Mouse (Mus musculus) small intestine, adult 2 months (tissue): ENCODE data around the gene Card19. TPM values are rescaled to one million over a fixed set of nuclear protein-coding genes. Genes with fewer than 3 reads are reported as not detected.

Source experiments
- H3K27ac ChIP-seq: fragments of 200-500 bp; 2 replicates; pipeline ENCODE4 v1.5.1; 2012; ENCODE audit warnings: low read depth, low read length, control low read depth, inconsistent platforms; ENCODE audit not compliant: insufficient read depth
- H3K27me3 ChIP-seq: fragments of 200-500 bp; 2 replicates; pipeline ENCODE4 v1.6.1; 2012; ENCODE audit warnings: mild to moderate bottlenecking, moderate library complexity, low read length, inconsistent platforms; ENCODE audit not compliant: control insufficient read depth, insufficient read depth
- H3K36me3 ChIP-seq: fragments of 200-500 bp; 2 replicates; pipeline ENCODE4 v1.6.1; 2012; ENCODE audit warnings: mild to moderate bottlenecking, low read length, control low read depth, inconsistent platforms; ENCODE audit not compliant: control insufficient read depth, insufficient read depth
- H3K4me1 ChIP-seq: fragments of 200-500 bp; 2 replicates; pipeline ENCODE4 v1.6.1; 2012; ENCODE audit warnings: low read length, inconsistent platforms, mixed read lengths; ENCODE audit not compliant: control insufficient read depth, insufficient read depth, insufficient read length
- H3K4me3 ChIP-seq: fragments of 200-500 bp; 2 replicates; pipeline ENCODE4 v1.5.1; 2012; ENCODE audit warnings: low read depth, mild to moderate bottlenecking, control low read depth, inconsistent platforms, low read length, moderate library complexity
- CTCF ChIP-seq: fragments of 200-500 bp; IDR thresholded peaks from 2 replicates; pipeline ENCODE4 v1.5.1; 2012; ENCODE audit warnings: low read depth, mild to moderate bottlenecking, control low read depth, inconsistent platforms, low read length, moderate library complexity, mixed read lengths; ENCODE audit not compliant: insufficient replicate concordance, insufficient read length; ENCODE audit errors: extremely low read depth
- POLR2A ChIP-seq: fragments of 200-500 bp; IDR thresholded peaks from 2 replicates; pipeline ENCODE4 v1.6.1; 2012; ENCODE audit warnings: low read depth, mild to moderate bottlenecking, control low read depth, inconsistent platforms, low read length, moderate library complexity
- WGBS: fragments of 180-500 bp; shearing (Covaris S2); methylation state at CpG from one replicate; pipeline ENCODE4 v1.1.7; 2018; 5-methylcytosine and 5-hydroxymethylcytosine counted together
- polyA plus RNA-seq: library from polyadenylated mRNA; depleted of rRNA; stranded (reverse); fragments of >200 nt; gene quantifications from 2 replicates; pipeline ENCODE4 v1.2.3, GENCODE M21; 2012

The Card19 gene
- polyA plus RNA-seq, 1 experiment = 237 TPM

GRCm38 (mm10) chr13:49225159-49225558 is 9.3 kb upstream of the Card19 start:
- WGBS = 83% methylated on average over 3 of the region's 3 CpGs
- Histone ChIP-seq H3K27me3 (no peaks in the 10 kb centered on the region), H3K4me3 (no peak overlapping the region), H3K4me1 (no peaks in the 10 kb centered on the region), H3K27ac (no peak overlapping the region), H3K36me3 (no peaks in the 10 kb centered on the region)
- TF ChIP-seq POLR2A (no peak), CTCF (no peak)

GRCm38 (mm10) chr13:49224729-49225128 is 8.9 kb upstream of the Card19 start:
- no peaks in the 10 kb centered on the region for H3K27me3 ChIP-seq
- H3K27ac ChIP-seq = no peak overlapping the region
- TF ChIP-seq POLR2A (no peak), CTCF (no peak)
- H3K4me1 ChIP-seq = no peaks in the 10 kb centered on the region
- no peak overlapping the region for H3K4me3 ChIP-seq
- 66% methylated on average over 6 of the region's 6 CpGs for WGBS
- no peaks in the 10 kb centered on the region for H3K36me3 ChIP-seq

GRCm38 (mm10) chr13:49224314-49224713 is 8.5 kb upstream of the Card19 start:
- no peak overlapping the region for H3K27ac ChIP-seq
- no peak overlapping the region for H3K4me3 ChIP-seq
- H3K4me1 ChIP-seq = no peaks in the 10 kb centered on the region
- H3K36me3 ChIP-seq = no peaks in the 10 kb centered on the region
- H3K27me3 ChIP-seq = no peaks in the 10 kb centered on the region
- 20% methylated on average over 10 of the region's 10 CpGs for WGBS
- TF ChIP-seq POLR2A (no peak), CTCF (no peak)

- Histone ChIP-seq H3K36me3 (no peaks in the 10 kb centered on the region), H3K27me3 (no peaks in the 10 kb centered on the region), H3K4me3 (no peak overlapping the region), H3K4me1 (peaks cover 3% of the 10 kb centered on the region; the same call in 1 of the 2 replicates), H3K27ac (no peak overlapping the region)
- TF ChIP-seq POLR2A (no peak), CTCF (no peak)
- WGBS = 51% methylated on average over 5 of the region's 5 CpGs
These were observed 5.1 kb upstream of the Card19 start for GRCm38 (mm10) chr13:49220912-49221311.

GRCm38 (mm10) chr13:49219367-49219766 is 3.5 kb upstream of the Card19 start:
- Histone ChIP-seq H3K27ac (no peak overlapping the region), H3K4me3 (no peak overlapping the region), H3K27me3 (no peaks in the 10 kb centered on the region), H3K36me3 (no peaks in the 10 kb centered on the region), H3K4me1 (peaks cover 6% of the 10 kb centered on the region; the same call in 1 of the 2 replicates)
- 92% methylated on average over 4 of the region's 4 CpGs for WGBS
- TF ChIP-seq POLR2A (no peak), CTCF (no peak)

GRCm38 (mm10) chr13:49218651-49219050 is 2.8 kb upstream of the Card19 start:
- Histone ChIP-seq H3K27ac (no peak overlapping the region), H3K4me1 (peaks cover 9% of the 10 kb centered on the region), H3K4me3 (no peak overlapping the region), H3K36me3 (no peaks in the 10 kb centered on the region), H3K27me3 (no peaks in the 10 kb centered on the region)
- WGBS = 87% methylated on average over 3 of the region's 3 CpGs
- TF ChIP-seq CTCF (no peak), POLR2A (no peak)

- peaks cover 14% of the 10 kb centered on the region for H3K4me1 ChIP-seq
- TF ChIP-seq POLR2A (no peak), CTCF (no peak)
- 91% methylated on average over 9 of the region's 9 CpGs for WGBS
- H3K27ac ChIP-seq = no peak overlapping the region
- no peaks in the 10 kb centered on the region for H3K27me3 ChIP-seq
- H3K4me3 ChIP-seq = no peak overlapping the region
- H3K36me3 ChIP-seq = no peaks in the 10 kb centered on the region
These were observed 1.1 kb upstream of the Card19 start for GRCm38 (mm10) chr13:49216808-49217561.
